Mouse (Mus musculus) B cell, adult 2 months (primary cell): ENCODE measurements around the gene Serpina3b.
"Not testable (repeated sequence)": the region's sequence is repeated elsewhere in the genome, so short reads cannot be mapped to it uniquely, and the experiment has no call there.

Source experiments
- DNase-seq, 2 experiments: peaks; one replicate each; pipeline ENCODE4 v3.0.0; 2022

Serpina3b gene

GRCm38 (mm10) chr12:104127696-104128095, at the start of gene Serpina3b:
Gene Serpina3b (plus strand): TSS chr12:104127996.
- no peak for DNase-seq

- no peak for DNase-seq
Measured at GRCm38 (mm10) chr12:104090119-104090518, 37.7 kb upstream of the Serpina3b start.

GRCm38 (mm10) chr12:104091303-104091702, 36.5 kb upstream of the Serpina3b start:
- no peak for DNase-seq

- no peak for DNase-seq
Measured at GRCm38 (mm10) chr12:104100768-104101167, 27.0 kb upstream of the Serpina3b start, which contains the start of gene Serpina5. Gene Serpina5 (plus strand): TSS chr12:104101113.

GRCm38 (mm10) chr12:104105847-104106246, 21.9 kb upstream of the Serpina3b start:
- DNase-seq, result no peak

GRCm38 (mm10) chr12:104106919-104107318, 20.9 kb upstream of the Serpina3b start:
- no peak for DNase-seq

GRCm38 (mm10) chr12:104108507-104108906, 19.3 kb upstream of the Serpina3b start:
- no peak for DNase-seq

- not testable (repeated sequence) for DNase-seq
Measured at GRCm38 (mm10) chr12:104112333-104112732, 15.5 kb upstream of the Serpina3b start, which contains the start of gene Serpina3a. Gene Serpina3a (plus strand): TSS chr12:104112724.

GRCm38 (mm10) chr12:104114921-104115579, 12.7 kb upstream of the Serpina3b start:
- DNase-seq, result no peak

- DNase-seq, result no peak
Measured at GRCm38 (mm10) chr12:104123097-104123496, 4.7 kb upstream of the Serpina3b start.

- no peak for DNase-seq
Measured at GRCm38 (mm10) chr12:104123996-104124395, 3.8 kb upstream of the Serpina3b start.

- DNase-seq, result no peak
Measured at GRCm38 (mm10) chr12:104125021-104125560, 2.7 kb upstream of the Serpina3b start.

GRCm38 (mm10) chr12:104131041-104131440, 3.2 kb downstream of the Serpina3b start:
- no peak for DNase-seq

GRCm38 (mm10) chr12:104138216-104138615, 10.4 kb downstream of the Serpina3b start:
- no peak for DNase-seq

GRCm38 (mm10) chr12:104140543-104141103, 12.8 kb downstream of the Serpina3b start:
- DNase-seq, result no peak

GRCm38 (mm10) chr12:104141506-104141905, 13.7 kb downstream of the Serpina3b start:
- DNase-seq, result no peak

GRCm38 (mm10) chr12:104142427-104142826, 14.6 kb downstream of the Serpina3b start:
- DNase-seq, result no peak

- DNase-seq, result no peak
Measured at GRCm38 (mm10) chr12:104143286-104143685, 15.5 kb downstream of the Serpina3b start.

- no peak for DNase-seq
Measured at GRCm38 (mm10) chr12:104145571-104145970, 17.8 kb downstream of the Serpina3b start.

- no peak for DNase-seq
Measured at GRCm38 (mm10) chr12:104151989-104152388, 24.2 kb downstream of the Serpina3b start.

GRCm38 (mm10) chr12:104153041-104153645, 25.3 kb downstream of the Serpina3b start:
- no peak for DNase-seq

GRCm38 (mm10) chr12:104153656-104154055, 25.9 kb downstream of the Serpina3b start, which contains the start of gene Serpina3c:
Gene Serpina3c (minus strand): TSS chr12:104153870.
- no peak for DNase-seq

- DNase-seq, result no peak
Measured at GRCm38 (mm10) chr12:104174747-104175146, 47.0 kb downstream of the Serpina3b start.

GRCm38 (mm10) chr12:104175636-104176035, 47.8 kb downstream of the Serpina3b start:
- DNase-seq, result no peak
